Mouse (Mus musculus) cerebellum, adult 11 months (tissue): ENCODE measurements around the gene Spib.
A peak's percentile ranks its signal among the peaks of the same experiment; 100 is the strongest.

Source experiments
- DNase-seq: peaks from one replicate; pipeline ENCODE4 v3.0.0; 2022

The Spib gene

GRCm38 (mm10) chr7:44484841-44485571 is 46.9 kb downstream of the Spib start:
- DNase-seq = peak; percentile 79

GRCm38 (mm10) chr7:44484109-44484508 is 47.8 kb downstream of the Spib start:
- no peak for DNase-seq

GRCm38 (mm10) chr7:44482836-44483435 is 48.9 kb downstream of the Spib start:
- no peak for DNase-seq
